Mouse (Mus musculus): ENCODE results near the gene Kif21a. TPM values are rescaled to one million over a fixed set of nuclear protein-coding genes. Genes with fewer than 3 reads are reported as not detected.

The Kif21a gene
- total RNA-seq, 4 experiments from 2014 or later, result 20.0 to 21.5 (median 20.7) TPM

DNA sequence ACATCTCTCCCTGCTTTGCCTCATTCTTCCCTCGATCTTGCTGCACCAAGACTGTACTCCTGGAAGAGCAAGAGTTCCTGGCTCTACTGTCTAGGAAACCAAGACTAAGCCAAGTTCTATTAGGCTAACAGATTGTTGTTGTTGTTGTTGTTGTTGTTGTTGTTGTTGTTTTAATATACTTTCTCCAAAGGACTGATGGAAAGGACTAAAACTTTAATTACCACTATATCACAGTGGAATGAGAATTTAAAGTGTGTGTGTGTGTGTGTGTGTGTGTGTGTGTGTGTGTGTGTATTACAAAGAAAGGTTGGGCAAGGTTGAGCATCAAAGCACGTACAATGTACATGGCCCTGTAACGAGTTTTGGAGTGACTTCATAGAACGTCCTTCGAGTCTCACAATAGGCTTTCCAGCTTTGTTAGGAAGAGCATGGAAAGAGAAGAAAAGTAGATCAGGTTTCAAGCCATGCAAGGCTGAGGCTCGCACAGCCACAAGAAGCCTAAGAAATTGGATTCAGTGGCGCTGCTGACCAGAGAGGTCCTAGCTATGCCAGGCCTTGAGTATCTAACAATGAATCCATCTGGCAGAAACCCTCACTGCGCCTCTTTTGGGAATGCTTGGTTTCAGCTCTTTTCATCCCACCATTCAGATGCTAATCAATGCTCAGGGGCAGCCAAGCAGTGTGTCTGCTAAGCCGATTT, 31.4 kb downstream of the Kif21a start:
- DNase-seq (ENCODE audit: low spot score), result no peak

DNA sequence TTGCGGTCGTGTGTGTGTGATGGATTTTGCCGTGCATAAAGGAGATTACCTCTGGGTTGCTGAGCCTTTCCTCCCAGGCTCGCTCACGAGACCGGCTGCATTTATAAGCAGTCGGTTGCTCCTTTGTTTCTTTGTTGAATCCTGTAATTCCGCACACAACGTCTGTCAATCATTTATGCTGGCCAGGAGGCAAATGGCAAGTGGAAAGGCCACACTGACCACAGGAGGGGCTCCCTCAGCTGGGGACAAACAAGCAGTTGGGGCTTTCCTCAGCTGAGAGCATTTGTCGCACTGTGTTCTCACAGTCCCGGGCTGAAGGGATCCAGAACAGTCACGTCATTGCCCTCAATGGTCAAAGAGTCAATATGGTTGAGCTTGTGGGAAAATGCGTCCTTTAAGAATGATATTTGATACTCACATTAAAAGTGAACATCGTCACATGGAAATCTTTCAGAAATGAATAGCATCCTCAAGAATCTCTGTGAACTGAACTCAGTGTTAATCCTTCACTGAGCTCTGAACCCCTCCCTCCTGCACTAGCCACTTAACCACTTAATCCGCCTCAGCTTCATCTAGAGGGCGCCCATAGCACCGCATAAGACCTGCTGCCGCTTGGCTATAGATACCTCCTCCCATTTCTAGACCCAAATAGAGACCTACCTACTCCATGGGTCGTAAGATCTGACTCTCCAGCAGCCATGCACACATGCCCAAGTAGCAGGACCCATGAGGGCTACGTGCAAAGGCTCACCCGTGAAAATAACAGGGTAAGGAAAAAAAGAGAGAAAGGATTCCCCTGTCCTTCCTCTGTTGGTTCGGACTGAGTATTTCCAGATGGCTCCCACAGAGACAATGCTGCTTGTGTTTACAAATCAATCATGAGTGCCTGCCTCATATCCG, 32.2 kb downstream of the Kif21a start:
- no peak for DNase-seq (ENCODE audit: low spot score)

DNA sequence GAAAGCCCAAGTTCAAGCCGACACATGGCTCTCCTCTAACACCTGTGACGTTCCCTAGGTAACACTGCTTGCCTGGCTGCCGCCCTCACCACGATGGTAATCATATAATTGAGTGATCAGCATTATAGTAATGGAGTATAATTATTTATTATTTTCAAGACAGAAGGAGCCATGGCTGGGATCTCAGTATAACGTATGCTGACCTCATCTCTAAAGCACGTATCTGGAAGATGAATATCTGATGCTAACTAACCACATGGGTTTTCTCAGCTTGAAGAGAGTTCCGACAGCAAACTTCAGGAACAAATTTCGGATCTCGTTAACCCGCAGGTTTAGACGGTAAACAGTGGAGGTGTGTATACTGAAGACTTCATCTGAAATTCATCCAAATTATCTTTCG, 33.4 kb downstream of the Kif21a start:
- no peak for DNase-seq (ENCODE audit: low spot score)

DNA sequence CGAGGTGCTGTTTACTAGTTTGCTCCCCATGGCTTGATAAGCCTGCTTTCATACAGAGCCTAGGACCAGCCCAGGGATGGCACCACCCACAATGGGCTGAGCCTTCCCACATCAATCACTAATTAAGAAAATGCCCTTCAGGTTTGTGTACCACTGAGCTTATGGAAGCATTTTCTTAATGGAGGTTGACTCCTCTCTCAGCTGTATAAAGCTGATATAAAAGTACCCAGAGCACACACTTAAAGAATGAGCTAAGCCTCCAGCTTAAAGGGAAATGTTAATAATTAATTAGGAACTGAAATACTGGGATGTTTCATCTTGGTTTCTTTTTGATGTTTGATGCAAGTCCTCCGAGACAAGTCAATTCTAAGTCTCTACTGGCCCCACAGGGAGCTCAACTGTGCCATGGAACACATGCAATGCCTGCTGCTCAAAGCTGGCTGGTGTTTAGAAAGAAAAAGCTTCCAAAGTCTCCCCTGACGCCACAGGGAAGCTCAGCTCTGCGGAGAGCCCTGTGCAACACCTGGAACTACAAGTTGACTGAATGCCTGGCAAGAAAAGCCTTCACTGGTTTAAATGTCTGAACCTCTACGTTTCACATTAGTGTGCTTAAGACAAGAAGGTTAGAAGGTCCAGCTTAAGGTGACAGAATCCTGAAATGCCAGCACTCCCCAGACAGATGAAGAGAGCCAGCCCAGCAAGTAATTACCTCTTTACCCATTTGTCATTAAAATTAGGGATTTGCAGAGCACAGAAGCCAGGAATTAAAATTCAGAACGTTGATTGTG, 36.8 kb downstream of the Kif21a start:
- DNase-seq (ENCODE audit: low spot score), result no peak

DNA sequence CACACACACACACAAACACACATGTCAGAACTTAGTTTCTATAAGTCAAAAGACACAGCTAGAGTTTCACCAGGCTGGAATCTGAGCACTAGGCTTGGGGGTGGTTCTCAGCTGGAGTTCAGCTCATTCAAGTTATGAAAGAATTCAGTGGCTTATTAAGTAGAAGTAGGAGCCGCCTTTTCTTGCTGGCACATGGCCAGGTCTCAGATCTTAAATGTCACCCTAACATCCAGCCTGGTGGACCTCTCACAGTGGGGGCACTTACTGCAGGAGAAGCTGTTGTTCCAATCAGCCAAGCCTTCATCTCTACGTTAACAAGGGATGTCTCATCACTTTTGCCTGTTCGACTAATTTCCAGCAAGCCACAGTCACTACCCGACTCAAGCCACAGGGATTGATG, 39.5 kb downstream of the Kif21a start:
- no peak for DNase-seq (ENCODE audit: low spot score)

DNA sequence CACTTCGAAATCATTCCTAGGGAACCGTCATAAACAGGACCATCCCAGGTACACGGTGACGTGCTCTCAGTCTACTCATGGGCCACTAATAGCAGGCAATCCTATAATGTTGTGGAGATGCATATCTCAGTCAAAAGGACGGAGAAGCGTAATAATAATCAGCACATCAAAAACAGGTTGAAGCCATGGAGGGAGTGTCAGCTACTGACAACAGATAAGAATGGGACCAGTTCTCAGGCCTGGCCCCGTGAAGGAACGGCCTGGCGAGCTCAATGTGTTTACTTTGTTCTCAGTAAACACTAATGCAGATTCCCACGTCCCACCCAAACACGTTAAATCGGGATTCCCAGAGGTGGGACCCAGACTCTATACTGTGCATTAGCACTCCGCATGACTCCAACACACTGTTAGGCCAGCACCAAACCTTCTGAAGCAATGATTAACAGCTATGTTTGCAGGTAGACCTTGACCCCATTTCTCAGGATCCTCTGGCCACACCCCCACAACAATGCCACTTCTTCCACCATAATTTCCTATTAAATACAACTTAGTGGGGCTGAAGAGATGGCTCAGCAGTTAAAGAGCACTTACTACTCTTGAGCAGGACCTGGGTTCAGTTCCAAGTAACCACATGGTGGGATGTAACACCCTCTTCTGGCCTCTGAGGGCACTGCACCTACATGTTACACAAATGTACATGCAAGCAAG, 42.5 kb downstream of the Kif21a start:
- no peak for DNase-seq (ENCODE audit: low spot score)

DNA sequence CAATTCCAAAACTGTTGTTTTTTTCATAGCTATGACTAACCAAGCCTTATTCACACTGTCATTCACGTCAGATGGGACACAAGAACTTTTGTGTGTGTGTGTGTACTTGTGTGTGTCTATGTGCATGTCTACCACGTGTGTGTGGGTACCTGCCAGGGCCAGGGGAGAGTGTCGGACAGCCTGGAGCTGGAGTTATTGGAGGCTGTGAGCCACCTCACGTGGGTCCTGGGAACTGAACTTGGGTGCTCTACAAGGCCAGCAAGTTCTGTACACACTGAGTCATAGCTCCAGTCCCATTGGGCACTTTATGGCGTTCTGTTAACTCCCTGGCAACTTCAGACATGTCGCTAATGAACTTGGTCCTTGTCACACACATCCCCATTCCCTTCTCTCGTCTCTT, 45.0 kb downstream of the Kif21a start:
- DNase-seq (ENCODE audit: low spot score), result no peak

DNA sequence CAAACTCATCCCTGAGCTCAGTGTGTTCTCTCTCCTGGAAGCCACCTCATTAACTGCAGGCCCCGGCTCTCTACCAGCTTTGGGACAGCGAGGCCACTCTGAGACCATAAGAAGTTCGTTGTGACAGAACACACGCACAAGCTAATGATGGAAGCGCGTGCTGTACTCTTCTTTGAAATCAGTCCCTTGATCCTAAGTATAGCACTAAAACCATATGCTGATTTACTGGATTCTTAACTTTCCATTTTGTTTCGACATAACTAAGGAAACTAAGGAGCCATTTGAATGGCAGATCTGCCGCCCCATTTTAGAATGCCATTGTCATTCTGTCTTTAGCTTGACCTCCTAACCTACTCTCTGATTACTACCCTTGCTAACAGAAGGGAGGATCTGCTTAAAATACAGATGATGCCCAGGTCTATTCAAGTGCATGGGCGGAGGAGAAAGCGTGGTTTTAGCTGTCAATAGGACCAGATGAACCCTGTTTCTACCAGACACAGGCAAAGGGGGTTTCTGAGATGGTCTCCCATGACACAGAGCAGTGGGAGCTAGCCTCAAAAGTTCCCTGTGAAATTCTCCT, 48.6 kb downstream of the Kif21a start:
- DNase-seq (ENCODE audit: low spot score), result no peak

DNA sequence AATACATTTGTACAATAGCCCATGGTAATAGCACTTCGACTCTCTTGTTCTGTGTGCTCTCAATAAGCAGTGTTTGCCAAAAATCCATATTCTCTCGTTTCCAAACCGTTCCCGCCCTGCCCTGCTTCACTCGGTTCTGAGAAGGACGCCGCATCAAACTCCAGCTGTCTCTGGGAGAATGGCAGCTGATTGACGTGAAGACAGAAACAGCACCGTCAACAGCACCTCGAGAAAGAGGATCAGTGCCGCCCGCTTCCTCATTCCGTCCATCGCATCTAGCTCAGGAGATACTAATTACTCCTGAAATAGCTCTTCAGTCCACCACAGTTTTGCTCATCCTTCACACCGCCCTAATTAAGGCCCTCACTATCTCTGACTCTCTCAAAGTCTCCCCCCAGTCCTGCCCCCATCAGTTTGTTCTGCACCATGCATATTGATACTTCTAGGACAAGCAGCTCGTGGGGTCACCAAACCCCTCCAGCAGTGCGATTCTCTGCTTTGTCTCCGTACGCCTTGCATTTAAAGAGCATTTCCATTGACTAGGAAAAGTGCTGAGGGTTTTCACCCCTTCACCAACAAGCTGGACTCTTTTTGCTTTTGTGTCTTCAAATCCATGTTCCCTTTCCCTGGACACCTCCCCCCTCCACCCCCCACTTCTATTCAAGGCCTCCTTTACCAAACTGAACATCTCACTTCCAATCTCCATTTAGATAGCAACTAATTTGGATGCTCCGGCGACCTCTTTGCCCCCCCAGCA, 49.3 kb downstream of the Kif21a start:
- no peak for DNase-seq (ENCODE audit: low spot score)

DNA sequence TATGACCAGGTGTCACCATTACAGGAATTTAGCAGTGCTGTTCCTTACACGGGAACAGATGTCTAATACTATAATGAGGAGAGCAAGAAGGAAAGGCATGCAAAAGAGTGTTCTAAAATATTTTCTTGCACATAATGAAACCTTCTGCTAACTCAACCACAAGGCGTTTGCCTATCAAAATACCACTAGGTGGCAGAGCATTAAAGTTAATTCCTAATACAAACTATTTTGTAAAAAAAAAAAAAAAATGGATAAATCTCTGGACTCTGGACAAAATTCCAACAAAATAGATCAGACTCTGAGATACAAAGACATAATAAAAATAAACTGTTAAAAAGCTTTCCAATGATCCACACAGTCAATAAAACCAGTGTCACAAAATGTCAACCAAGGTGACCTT, 56.9 kb downstream of the Kif21a start:
- no peak for DNase-seq (ENCODE audit: low spot score)

DNA sequence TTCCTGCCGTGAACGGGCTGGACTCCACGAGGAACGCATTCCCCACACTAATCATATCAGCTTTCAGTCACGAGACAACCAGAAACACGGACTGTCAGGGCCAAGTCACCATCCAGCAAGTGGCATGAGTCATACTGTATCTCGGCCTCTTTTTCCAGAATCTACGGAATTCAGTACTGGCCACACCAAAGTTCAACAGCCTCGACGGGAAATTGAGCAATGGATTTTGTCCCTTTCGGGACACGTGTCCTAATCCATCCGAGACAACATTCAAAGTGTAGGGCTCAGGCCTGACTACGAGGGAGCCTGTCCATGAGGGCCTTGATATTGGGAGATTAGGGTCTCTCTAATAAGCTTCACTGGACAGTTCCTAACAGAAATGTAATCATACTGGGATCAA, 57.4 kb downstream of the Kif21a start:
- peak; percentile 9 for DNase-seq (ENCODE audit: low spot score)

DNA sequence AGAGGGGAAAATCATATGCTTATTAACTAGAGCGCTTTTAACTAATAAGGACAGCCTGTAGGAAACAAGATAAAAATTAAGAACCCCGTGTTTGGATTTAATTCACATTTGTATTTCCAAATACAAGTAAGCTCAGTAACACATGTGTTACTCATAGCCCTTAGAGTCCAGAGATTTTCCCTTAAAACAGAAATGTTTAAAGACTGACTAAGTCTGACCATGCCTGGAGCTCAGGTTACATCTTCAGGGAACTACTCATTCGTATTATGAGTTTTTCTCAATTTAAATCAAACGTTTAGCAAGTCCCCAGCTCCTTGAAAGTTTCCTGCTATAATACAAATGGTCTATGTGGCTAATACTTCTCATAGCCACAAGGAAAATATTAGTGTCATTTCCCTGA, 57.9 kb downstream of the Kif21a start:
- DNase-seq (ENCODE audit: low spot score), result no peak

DNA sequence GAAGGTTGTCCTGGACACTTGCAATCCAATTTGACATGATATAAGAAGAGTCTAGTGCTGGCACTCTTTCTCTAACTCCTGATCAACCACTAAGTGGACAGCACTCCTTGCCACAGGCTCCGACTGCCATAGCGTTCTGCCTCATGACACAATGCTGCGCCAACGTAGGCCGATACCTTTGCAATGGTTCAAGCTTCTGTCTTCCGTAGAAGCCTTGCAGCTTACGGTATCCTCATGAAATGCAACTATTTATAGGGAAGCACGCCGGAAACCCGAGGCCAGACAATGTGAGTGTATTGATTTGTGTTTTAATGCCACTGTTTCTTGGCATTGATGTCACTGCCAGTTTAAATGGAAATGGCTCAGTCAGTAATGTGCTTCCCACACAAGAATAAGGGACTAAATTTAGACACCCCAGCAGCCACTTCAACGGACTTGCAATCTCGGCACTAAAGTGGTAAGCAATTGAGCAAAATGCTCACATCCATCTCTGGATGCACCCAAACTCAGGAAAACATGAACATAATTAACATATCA, 62.0 kb downstream of the Kif21a start:
- DNase-seq (ENCODE audit: low spot score), result no peak

DNA sequence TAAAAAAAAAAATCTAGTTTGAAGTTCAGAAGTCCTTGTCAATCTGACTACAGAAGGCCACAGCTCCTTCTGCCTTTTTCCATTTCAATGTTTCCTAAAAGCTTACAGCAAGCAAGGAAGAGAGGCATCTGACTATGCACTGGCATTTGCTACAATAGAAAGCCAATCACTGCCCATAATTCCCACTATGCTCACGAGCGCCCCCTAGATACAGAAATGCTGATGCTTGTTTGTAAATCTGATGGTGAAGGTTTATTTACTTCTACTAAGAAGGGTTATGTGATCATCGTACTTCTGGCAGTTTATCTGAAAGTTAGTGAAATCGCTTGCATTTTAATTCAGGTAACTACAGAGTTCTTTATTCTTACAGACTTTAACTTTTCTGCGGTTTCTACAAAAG, 73.8 kb downstream of the Kif21a start:
- no peak for DNase-seq (ENCODE audit: low spot score)

DNA sequence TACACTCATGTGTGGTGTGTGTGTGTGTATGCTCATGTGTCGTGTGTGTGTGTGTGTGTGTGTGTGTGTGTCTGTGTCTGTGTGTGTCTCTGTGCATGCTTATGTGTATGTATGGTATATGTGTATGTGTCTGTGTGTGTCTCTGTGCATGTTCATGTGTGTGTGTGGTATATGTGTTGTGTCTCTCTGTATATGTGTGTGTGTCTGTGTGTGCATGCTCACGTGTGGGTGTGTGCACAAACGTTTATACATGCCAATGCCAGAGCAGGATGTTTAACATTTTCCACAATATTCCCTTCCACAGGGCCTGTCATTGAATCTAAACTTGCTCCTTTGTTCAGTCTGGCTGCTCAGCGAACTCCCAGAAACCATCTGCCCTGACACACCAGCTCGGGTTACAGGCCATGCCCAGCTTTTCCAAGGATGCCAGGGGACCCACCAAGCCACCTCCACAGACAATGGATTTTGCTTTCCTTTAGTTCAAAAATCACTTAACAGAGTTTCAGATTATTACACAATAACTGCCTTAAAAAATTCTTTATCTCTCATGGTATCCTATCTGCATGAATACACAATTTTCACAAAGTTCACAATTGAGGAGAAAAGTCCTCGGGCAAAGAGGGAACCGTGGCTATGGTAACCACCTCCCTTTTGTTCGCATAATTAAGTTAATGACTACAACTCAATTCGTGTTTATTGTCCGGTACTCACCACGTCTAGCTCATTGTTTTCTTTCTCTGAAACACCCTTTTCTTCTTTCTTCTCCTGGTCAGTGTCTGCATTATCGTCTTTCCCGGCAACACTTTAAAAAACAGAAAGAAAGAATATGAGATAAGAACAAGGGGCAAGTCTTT, 77.6 kb downstream of the Kif21a start:
- no peak for DNase-seq (ENCODE audit: low spot score)

DNA sequence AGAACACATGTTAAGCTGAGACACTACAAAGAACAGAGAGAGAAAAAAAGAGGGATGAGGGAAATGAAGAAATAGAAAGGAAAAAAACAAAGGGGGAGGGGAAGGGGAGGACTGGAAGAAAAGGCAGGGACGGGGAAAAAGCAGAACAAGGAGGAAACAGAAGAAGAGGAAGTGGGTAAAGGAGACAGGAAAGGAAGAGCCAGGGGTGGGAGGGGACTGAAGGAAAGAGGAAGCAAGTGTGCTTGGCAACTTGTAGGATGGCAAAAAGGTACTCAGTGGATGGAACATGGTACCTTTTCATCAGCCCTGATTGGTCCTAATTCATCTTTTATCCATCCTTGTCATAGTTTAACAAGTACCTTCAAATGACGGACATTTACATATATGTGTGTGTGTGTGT, 86.4 kb downstream of the Kif21a start:
- no peak for DNase-seq (ENCODE audit: low spot score)

DNA sequence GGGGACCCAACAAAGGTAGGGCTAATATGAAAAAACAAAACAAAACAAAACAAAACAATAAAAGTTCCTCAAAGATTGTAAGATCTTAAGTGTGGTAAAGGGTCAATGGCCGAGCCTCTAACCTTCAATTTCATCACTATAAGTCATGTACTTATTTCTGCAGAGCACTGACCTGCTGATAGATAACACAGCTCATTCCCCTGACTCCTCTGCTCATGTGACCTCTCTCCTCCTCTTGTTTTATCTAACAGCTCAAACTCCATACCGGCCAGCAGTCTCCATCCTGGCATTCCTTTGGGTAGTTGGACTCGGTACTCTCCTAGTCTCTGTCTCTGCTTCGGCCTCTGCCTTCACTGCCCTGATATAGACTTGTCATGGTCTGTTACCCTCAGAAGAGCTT, 87.2 kb downstream of the Kif21a start:
- DNase-seq (ENCODE audit: low spot score), result no peak

DNA sequence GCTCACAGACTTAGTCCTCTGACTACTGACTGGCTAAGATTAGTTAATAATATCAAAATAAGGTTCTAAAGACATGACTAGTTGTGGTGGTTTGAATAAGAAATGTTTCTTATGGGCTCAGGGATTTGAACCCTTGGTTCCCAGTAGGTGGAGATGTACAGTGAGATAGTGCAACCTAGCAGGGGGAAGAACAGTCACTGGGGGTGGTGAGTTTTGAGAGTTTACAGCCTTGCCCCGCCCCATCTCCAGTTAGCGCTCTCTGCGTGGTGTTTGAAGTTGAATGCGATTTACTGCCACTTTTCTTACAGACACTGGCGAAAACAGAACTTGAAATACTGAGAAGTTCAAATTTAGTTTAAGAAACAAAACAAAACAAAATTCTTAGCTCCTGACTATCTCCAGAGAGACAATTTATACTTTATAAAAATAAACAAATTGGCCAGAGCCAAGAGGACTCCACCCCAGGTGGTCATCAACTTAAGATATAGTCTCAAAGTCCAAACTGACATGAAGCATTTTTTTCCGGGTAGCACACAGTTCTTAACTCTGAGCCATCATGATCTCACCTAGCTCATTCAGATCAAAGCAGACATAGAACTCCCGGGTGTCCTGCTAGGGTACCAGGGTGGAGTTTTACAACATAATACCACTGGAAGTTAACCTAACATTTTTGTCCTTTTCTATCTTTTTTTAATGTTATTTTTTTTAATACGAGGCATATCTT, 88.8 kb downstream of the Kif21a start:
- DNase-seq (ENCODE audit: low spot score), result no peak

DNA sequence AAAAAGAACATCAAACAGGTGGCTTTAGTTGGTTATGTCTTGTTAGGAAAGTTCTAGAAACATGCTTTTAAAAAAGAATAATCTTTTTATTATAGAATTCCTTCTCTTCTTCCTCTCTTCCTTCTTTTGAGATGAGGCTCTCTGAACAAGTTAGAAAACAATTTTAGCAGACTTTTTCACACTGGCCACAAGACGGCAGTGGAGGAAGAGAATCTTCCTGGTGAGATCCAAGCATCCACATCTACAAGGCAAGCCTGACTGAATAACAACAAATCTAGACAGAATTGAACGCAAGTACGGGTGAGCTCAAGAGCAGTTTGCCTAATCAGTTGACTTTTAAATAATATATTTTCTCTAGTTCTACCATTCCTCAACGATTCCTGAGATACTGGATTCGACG, 98.4 kb downstream of the Kif21a start:
- DNase-seq (ENCODE audit: low spot score), result no peak
